Mouse (Mus musculus) 3134 (cell line): ENCODE data around the gene Mob3b.
"Not testable (repeated sequence)": the region's sequence is repeated elsewhere in the genome, so short reads cannot be mapped to it uniquely, and the experiment has no call there.

Source experiments
- DNase-seq: peaks from one replicate; pipeline ENCODE4 v3.0.0-alpha.2; 2011; ENCODE audit warnings: low spot score; ENCODE audit not compliant: insufficient read length; ENCODE audit errors: extremely low read depth

Gene Mob3b

DNA sequence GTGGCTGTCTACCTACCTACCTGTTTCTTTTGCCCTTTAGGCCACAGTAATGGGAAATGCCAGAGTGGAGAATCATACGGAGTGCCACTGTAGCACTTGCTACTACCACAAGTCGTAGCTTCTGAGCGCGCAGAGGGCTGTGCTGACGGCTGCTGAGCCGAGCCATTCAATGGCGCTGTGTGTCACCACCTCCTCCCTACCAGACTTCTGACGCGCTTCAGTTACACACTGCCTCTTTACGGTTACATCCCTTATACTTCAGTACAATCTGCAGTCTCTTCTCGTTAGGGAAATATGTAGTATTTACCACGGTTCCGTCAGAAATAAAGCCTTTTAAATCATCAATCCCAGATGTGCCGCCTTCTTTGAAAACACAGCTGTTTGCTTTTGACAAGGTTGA is 250.3 kb downstream of the Mob3b start:
- no peak for DNase-seq

DNA sequence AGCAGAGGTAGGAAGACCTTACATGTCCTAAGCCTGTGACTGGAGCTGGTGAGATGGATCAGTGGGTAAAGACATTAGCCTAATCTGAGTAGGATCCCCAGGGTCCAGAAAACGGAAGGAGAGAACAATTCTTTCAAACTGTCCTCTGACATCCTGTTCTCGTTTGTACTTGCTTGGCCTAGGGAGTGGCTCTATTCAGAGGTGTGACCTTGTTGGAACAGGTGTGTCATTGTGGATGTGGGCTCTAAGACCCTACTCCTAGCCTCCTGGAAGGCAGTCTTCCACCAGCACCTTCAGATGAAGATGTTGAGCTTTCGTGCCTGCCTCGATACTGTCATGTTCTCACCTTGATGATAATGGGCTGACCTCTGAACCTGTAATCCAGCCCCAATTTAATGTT is 251.1 kb downstream of the Mob3b start:
- DNase-seq: no peak

DNA sequence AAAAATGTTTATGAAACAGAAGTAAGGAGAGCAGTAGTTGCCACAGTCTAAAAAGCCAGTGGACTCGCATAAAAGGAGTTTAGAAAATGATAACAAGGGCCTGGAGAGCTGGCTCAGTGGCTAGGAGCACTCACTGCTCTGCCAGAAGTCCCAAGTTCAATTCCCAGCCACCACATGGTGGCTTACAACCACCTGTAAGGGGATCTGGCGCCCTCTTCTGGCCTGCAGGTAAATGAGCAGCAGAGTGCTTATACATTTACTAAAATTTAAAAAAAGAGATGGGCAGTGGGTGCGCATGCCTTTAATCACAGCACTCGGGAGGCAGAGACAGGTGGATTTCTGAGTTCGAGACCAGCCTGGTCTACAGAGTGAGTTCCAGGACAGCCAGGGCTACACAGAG is 251.9 kb downstream of the Mob3b start:
- no peak for DNase-seq

DNA sequence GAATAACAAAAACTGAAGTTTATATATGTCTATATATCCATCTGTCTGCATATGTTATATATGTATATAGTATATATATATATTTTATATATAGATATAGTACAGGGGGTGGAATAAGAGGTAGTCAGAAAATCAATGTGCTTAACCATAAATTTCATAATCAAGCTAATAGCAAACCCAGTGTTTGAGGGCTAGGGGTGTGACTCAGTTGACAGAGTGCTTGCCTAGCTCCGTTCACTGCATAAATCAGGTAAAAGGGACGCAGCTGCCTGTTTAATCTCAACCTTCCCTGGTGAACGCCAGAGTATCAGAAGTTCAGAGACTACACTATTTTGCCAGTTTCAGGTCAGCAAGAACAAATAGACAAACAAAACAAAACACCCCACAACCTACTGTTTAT is 255.7 kb downstream of the Mob3b start:
- DNase-seq: not testable (repeated sequence)

DNA sequence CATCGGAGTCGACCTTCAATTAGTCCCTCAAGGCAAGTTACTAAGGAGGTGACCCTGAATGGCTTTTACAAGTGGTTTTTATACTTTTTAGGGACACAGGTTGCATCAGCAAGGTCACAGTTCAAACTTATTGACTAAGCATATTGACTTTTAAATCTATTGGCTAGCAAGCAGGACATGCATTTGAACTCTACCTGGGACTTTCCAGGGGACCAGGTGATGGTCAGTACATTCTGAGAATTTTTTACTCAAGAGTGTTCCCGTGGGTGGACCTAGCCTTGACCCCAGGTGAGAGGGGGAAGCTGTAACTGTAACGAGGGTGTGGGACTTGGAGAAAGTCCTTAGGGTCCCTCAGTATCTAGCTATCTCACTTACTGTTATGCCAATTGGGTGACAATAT is 256.1 kb downstream of the Mob3b start:
- no peak for DNase-seq

DNA sequence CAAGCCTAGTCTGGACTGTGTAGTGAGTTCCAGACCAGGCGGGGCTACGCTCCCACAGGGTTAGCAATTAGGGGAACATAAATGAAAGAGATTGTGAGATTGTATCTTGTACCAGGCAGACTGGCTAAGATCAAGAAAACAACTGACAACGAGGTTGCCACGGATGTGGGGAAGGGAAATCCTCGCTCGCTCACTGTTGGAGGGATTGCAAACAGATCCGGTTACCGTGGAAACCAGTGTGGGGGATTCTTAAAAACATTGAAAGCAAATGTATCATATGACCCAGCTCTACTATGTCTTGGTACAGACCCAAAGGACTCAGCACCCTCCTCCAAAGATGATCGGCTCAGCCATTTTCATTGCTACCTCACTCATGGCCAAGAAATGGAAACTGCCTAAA is 257.1 kb downstream of the Mob3b start:
- DNase-seq: no peak

DNA sequence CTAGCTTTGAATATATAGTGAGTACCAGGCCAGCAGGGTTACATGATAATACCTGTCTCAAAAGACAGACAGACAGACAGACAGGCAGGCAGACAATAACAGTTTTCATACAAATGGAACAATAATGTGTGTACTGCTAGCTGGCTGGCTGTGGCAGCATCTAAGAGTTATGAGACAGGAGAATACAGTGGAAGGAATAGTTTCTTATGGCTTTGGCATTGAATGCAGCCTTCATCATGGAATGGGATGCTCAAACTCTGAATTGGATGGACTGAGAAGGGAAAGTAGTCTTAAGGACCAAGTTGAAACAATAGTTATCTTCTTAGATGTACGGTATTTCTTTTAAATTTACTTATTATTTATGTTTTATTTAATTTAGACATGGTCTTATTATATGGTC is 258.0 kb downstream of the Mob3b start:
- no peak for DNase-seq
